Mouse (Mus musculus) embryonic fibroblast, embryonic 13.5 days (primary cell): ENCODE measurements around the gene Prps2.

Experiments
- CTCF ChIP-seq: IDR thresholded peaks from 2 replicates; pipeline ENCODE4 v1.5.1; 2011; ENCODE audit warnings: mild to moderate bottlenecking, control low read depth, low read length, moderate library complexity, borderline replicate concordance; ENCODE audit not compliant: insufficient read depth
- POLR2A ChIP-seq: IDR thresholded peaks from 2 replicates; pipeline ENCODE4 v1.6.1; 2011; ENCODE audit warnings: low read depth, mild to moderate bottlenecking, control low read depth, low read length, moderate library complexity

DNA sequence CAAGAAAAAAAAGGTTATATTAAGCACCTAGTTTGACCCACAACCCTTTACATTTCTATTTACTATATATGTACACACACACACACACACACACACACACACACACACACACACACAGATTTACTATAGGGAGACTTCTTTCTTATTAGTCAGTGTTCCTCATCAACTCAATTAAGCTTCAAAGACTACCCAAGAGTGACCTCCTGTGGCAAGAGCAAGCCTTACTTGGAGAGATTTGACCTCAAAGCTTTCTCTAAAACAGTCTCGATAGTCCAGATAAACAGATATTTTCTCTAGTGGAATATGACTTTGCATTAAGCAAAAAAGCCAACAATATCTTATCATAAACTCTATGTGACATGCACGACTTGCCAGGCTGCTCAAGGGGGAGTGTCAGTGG, 25.1 kb downstream of the Prps2 start:
- TF ChIP-seq CTCF = no peak
- TF ChIP-seq POLR2A = no peak
